Mouse (Mus musculus): Measurements from ENCODE around the gene Ell.

Gene Ell

DNA sequence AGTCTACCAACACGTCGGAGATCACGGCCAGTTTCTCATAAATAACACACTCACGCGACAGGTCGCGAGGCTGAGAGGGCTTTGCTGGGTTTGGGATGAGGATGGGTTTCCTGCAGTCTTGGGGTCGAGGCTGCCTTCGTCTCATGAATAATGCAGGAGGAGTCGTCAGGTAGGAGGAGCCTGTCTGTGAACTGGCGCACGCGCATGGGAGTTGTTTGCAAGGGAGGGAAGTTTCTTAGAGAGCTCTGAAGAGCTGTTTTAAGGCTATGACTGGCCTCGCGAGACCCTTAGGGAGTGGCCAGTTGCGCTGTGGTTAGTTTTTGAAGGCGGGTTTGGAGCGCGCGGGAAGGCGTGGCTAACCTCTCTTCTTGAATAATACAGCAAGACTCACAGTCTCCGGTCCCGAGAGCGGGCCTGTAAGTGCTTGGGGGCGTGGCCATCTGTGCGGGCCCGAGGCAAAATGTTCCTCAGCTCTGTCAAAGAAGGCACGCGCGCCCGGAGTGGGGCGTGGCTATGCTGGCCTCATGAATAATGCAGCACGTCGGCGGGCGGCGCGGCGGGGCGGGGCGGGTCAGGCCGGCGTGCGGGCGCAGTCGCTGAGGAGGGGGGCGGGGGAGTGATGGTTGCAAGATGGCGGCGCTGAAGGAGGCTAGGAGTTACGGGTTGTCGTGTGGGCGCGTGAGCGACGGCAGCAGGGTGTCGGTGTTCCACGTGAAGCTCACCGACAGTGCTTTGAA lies at the start of gene Ell:
Gene Ell (plus strand): TSS at position 381 of the 737 bp plus-strand sequence.
- peak; percentile 100 for DNase-seq

DNA sequence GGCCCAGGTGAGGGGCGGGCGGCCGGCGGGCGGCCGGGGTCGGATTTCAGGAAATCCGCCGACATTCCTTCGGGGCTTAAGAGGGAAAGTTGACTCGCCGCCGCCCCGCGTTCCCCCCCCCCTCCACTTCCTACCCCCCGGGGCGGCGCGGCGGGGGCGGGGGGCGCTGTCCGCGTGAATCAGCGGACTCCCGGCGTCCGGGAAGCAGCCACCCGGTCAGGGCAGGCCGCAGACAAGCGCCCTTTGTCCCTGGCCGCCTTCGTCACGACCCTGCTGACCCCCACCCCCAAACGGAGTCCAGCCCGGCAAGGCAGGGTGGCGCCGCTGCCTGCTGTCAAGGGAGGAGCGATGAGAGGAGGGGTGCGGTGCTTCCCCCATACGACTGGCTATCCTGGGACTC lies 49.7 kb upstream of the Ell start:
- peak; percentile 60 for DNase-seq

DNA sequence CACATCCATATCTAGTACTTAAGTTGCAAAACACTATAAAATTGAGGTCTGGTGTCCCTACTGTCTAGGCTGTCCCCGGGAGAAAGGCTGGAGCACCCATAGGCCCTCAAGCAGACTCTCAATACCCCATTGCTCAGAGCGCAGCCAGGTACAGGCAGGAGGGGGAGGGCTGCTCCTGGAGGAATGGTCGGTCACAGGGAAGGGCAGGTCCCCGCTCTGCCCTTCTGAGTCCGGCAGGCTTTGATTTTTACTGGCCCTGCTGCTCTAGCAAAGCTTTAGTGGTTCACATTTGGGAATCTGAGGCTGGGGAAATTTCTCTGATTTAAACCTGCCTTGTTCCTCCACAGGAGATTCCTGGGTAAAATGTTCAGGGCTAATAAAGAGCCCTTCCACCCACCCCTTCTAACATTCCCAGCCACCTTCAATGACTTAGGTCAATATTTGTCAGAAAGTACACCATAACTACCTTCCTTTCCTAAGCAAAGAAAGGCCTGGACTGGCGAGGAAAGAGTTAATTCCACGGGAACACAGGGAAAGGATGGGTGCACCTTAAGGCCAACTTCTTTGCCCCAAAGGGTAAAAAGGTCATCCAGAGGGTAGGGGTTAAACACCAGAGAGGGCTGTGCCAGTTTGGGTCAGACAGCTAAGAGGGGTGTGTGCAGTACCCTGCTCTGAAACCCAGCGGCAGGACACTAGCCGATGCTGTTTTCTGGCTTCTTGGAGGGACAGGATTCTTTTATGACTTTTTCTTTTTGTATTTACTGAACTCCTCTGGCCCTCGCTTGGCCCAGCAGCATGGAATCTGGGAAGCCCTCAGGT lies 49.0 kb upstream of the Ell start:
- no peak for DNase-seq

- DNase-seq: no peak
Observed at GRCm38 (mm10) chr8:70490880-70491495, 48.3 kb upstream of the Ell start.

- no peak for DNase-seq
Observed at GRCm38 (mm10) chr8:70492664-70493640, 46.3 kb upstream of the Ell start, which contains the start of gene Crlf1. TSS of gene Crlf1 (plus strand) at chr8:70493158.

DNA sequence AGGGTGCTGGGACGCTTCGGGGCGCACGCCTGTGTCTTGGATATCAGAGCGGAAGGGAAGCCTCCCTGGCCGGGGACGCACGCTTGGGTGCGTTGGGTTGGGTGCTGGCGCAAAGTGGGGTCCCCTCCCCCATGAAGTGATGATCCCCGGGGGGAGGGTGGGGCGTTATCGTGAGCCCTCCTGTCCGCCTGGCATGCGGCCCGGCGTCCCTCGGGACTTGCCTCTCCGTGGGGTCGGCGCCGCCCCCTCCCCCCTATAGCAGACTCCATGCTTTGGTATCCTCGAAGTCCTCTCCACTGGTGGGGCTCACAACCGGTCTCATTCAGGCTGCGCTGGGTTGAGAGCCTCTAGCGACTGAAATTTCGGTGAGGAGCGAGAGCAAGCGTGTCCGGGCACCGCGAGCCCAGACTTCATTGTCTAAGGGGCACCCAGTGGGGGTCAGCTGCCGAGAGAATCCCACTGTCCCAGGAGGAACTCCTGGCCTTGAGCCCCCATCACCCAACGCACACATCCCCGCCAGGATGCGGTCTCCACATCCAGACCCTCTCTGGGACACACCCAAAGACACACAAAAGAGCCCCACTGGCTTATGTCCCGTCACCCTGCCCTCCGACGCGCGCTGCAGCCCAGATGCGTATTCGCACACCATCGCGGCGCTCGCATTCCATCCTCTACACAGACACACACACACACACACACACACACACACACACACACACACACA lies 45.4 kb upstream of the Ell start:
- no peak for DNase-seq

DNA sequence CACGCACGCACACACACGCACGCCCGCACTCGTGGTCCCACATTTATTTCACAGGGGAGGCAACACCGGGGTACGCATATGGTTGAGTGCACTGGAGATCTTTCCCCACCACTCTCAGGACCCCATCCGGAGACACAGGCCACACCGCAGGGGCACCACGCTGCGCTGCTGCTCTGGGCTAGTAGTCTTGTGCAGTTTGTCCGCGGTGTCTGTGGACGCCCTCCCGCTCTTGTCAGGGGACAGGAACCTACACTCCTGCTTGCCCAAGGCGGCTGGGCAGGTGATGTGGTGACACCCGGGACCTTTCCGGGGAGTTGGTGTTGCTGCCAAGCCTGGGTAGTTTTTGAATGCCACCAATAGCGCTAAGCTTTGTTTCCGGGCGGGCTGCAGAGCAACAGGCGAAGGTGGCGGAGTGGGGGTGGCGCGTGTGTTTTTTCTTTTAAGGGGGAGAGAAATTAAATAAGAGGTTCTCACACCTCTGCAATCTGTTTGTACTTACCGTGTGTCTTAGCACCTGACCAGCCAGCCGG lies 44.8 kb upstream of the Ell start:
- DNase-seq: no peak

- DNase-seq: no peak
Observed at GRCm38 (mm10) chr8:70495001-70495770, 44.1 kb upstream of the Ell start.

DNA sequence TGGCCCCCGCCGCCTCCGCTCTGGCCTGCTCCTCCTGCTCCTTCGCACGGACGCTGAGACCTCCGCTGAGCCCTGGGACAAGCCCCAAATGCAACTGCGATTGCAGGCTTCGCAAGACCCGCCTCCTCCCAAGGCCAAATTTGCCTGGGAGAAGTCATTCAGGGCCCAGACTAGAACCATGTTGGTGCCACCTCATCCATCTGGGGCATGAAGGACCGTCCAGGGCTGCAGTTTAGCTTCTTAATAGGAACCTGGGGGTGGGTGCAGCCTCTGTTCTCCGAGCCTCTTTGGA lies 43.5 kb upstream of the Ell start:
- DNase-seq: no peak

DNA sequence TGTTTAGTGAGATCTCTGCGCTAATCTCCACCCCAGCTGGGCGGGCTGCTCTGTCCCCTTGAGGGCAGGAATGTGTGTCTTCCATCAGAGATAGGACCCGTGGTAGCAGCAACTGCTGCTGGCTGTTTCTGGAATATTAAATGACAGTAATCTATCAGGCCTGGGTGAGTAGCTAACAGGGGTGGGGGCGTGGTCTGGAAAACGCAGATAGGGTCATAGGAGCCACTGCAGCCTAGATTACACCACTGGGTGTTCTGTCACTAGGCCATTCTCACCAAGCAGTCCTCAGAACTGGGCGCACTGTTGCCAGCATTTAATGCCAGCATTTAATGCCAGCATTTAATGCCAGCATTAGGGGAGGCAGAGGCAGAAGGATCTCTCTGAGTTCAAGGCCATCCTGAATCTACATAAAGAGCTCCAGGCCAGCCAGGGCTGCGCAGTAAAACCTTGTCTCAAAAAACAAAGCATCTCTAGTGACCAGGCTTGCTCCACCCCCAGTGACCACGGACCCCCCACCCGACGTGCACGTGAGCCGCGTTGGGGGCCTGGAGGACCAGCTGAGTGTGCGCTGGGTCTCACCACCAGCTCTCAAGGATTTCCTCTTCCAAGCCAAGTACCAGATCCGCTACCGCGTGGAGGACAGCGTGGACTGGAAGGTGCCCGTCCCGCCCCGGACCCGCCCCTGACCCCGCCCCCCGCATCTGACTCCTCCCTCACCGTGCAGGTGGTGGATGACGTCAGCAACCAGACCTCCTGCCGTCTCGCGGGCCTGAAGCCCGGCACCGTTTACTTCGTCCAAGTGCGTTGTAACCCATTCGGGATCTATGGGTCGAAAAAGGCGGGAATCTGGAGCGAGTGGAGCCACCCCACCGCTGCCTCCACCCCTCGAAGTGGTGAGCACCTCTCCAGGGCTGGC lies 38.6 kb upstream of the Ell start:
- DNase-seq: peak; percentile 41

GRCm38 (mm10) chr8:70501820-70502529 lies 37.3 kb upstream of the Ell start:
- peak; percentile 40 for DNase-seq

- no peak for DNase-seq
Observed at GRCm38 (mm10) chr8:70502540-70502939, 36.7 kb upstream of the Ell start.

DNA sequence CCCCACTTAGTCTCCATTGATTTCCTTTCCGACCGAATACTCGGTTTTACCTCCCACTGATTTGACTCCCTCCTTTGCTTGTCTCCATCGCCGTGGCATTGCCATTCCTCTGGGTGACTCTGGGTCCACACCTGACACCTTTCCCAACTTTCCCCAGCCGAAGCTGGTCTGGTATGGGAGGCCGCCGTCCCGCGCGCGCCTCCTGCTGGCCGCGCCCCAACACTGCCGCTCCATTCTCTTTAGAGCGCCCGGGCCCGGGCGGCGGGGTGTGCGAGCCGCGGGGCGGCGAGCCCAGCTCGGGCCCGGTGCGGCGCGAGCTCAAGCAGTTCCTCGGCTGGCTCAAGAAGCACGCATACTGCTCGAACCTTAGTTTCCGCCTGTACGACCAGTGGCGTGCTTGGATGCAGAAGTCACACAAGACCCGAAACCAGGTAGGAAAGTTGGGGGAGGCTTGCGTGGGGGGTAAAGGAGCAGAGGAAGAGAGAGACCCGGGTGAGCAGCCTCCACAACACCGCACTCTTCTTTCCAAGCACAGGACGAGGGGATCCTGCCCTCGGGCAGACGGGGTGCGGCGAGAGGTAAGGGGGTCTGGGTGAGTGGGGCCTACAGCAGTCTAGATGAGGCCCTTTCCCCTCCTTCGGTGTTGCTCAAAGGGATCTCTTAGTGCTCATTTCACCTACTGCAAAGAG lies 36.1 kb upstream of the Ell start:
- peak; percentile 85 for DNase-seq

DNA sequence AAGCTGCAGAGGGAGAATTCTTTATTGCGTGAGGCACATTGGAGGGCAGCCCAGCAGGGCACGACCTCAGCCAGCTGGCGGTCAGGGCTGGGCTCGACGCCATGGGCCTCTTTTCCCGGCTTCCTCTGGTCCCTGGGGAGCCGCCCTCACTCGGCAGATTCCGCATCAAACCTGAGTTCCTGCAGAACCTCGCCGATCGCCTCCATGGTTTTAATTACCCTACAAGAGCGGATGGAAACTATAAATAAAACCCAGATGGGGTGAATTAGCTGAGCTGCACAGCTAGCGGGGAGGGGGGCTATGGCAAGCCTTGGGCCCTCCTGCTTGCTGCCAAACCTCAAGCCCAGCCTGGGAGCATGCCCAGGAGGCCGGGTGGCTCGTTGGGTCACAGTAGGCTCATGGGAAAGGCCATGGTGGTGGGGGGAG lies 35.0 kb upstream of the Ell start:
- peak; percentile 85 for DNase-seq

- DNase-seq: peak; percentile 89
Observed at GRCm38 (mm10) chr8:70504851-70505250, 34.4 kb upstream of the Ell start.

DNA sequence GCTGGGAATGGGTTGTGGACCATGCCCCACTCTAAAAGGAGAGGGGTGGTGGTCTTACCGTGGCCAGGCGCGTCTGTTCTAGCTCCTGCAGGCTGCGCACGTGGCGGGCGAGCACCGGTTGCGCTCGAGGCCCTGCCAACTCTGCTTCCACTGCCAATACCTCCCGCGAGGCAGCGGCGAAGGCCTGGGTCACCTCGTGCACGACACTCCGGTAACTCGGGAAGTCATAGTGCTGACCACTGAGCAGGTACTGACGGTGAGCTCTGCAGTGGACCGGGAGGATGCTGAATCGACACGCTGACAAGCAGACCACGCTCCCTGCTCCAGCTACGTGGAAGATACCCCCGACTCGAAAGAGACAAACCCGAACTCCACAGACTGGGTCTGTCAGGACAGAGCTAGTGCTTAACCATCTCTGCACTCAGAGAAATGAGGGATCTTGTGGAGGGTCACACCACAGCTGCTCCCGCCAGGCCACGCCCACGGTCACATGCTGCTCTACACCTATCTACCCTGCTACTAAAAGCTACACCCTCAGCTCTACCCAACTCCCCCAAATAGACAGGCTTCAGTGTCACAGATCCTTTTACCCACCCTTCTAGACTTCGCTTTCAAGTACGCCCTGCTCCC lies 33.4 kb upstream of the Ell start:
- DNase-seq: peak; percentile 42

- DNase-seq: peak; percentile 97
Observed at GRCm38 (mm10) chr8:70506328-70507026, 32.8 kb upstream of the Ell start, which contains the start of gene Rex1bd. TSS of gene Rex1bd (minus strand) at chr8:70506752.
